Mouse (Mus musculus): ENCODE results near the gene Gm21820. TPM values are rescaled to one million over a fixed set of nuclear protein-coding genes. Genes with fewer than 3 reads are reported as not detected.
"Not testable (repeated sequence)": the region's sequence is repeated elsewhere in the genome, so short reads cannot be mapped to it uniquely, and the experiment has no call there.

Gene Gm21820
- total RNA-seq (2012; rRNA removed) (not detected in 2 replicates), polyA plus RNA-seq (2012; ENCODE audit: insufficient read depth in 1 of 2, insufficient read length in 2 of 2, low read depth in 1 of 2, low replicate concordance in 2 of 2, missing spikeins in 1 of 2) (not detected)

DNA sequence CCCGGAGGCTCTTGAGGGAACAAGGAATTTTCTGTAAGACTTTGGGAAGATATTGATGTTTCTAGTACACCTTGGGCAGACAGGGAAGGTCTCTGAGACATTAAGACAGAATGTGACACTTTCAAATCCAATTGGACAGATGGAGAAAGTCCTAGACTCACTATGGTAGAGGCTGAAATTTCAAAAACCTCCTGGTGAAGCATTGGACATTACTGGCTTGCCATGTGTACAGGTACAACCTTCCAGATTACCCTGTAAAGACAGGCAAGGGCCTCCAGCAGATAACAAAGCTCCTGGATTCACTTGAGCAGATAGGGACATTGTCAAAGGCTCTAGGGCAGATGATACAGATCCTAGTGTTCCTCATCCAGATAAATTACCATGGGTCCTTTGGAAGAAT lies at the start of gene Gm21820:
Gene Gm21820 (minus strand): TSS at position 101 of the 400 bp plus-strand sequence.
- H3K9me3 ChIP-seq (replicated peaks; ENCODE audit: insufficient read depth, low read length); H3K4me1 ChIP-seq (ENCODE audit: control insufficient read depth in 1 of 2, insufficient read depth in 2 of 2, low read length in 2 of 2); H3K36me3 ChIP-seq (ENCODE audit: control insufficient read depth in 1 of 2, insufficient read depth in 2 of 2, low read length in 2 of 2); H3K79me2 ChIP-seq (ENCODE audit: control insufficient read depth, insufficient read depth, low read length, poor library complexity); H3K27ac ChIP-seq (ENCODE audit: control insufficient read depth, low read depth, low read length); DNase-seq (ENCODE audit: low read depth, low spot score); H3K9ac ChIP-seq (ENCODE audit: control insufficient read depth, low read depth, low read length, poor library complexity, severe bottlenecking); H3K4me3 ChIP-seq (ENCODE audit: control insufficient read depth in 1 of 2, insufficient read depth in 1 of 2, low read depth in 2 of 2, low read length in 2 of 2); H3K27me3 ChIP-seq (ENCODE audit: control insufficient read depth in 1 of 2, insufficient read depth in 2 of 2, low read length in 2 of 2): not testable (repeated sequence)

Other genes starting within 250 kb of the Gm21820 start
- gene Gm20918, start 205.5 kb downstream of the Gm21820 start, total RNA-seq (2012; rRNA removed), result not detected in 2 replicates
- not detected for gene Gm20918, start 205.5 kb downstream of the Gm21820 start, polyA plus RNA-seq (2012; ENCODE audit: insufficient read depth in 1 of 2, insufficient read length in 2 of 2, low read depth in 1 of 2, low replicate concordance in 2 of 2, missing spikeins in 1 of 2)

Data from MEL (cell line).